Mouse (Mus musculus) cerebellum, adult 9-10 months (tissue): ENCODE data around the gene Gnb1.

Source experiments
- DNase-seq: peaks from one replicate; pipeline ENCODE4 v3.0.0; 2022

The Gnb1 gene

GRCm38 (mm10) chr4:155580420-155580819 is 89.3 kb downstream of the Gnb1 start:
- DNase-seq = peak; percentile 64

DNA sequence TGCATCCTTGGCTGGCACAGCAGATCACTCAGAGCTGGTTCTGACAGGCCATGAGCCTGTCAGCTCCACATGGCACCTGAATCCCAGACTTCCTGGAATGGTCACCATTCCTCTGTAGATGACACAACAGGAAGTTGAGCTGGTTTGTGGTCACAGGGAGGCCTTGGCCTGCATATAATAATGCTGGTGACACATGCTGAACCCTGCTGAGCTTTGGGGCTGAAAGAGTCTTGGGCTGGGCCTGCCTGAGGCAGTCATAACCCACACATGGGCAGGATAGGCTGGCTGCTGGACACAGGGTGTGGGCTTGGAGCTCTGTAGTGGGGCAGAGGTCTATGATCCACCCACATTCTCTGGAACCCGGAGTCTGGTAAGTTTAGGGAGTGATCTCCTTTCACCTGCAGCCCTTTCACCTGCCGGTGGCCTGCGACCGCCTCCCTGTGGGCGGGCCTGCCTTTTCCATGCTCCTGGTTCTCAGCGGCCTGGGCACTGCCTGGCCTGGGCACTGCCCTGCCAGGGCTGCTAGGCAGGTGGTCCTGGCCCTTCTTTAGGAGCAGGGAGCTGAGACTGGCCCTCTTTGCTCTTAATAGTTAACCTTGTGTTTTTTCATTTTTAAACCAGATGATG is 91.2 kb downstream of the Gnb1 start:
- DNase-seq = no peak

DNA sequence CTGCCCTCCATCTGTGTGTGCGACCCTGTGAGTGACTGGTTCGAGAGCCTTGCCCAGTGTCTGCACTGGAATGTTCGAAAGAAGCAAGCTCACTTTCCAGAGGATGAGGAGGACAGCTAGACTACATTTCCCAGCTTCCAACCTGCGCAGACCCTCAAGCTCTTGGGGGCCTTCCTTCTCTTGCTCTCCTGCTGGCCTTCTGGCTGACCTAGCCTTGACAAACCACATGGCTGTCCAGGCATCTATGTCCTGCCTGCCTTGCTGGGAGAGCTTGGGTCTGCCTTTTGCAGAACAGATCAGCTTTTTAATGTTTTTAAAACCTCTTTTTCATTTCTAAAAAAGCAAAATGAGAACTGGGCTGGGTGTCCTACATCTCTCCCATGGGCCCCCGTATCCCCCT is 98.2 kb downstream of the Gnb1 start:
- DNase-seq = no peak

- DNase-seq = no peak
Measured at GRCm38 (mm10) chr4:155591012-155591719, 100.0 kb downstream of the Gnb1 start.

- no peak for DNase-seq
Measured at GRCm38 (mm10) chr4:155593780-155594179, 102.6 kb downstream of the Gnb1 start.

GRCm38 (mm10) chr4:155595777-155596176 is 104.6 kb downstream of the Gnb1 start:
- no peak for DNase-seq

DNA sequence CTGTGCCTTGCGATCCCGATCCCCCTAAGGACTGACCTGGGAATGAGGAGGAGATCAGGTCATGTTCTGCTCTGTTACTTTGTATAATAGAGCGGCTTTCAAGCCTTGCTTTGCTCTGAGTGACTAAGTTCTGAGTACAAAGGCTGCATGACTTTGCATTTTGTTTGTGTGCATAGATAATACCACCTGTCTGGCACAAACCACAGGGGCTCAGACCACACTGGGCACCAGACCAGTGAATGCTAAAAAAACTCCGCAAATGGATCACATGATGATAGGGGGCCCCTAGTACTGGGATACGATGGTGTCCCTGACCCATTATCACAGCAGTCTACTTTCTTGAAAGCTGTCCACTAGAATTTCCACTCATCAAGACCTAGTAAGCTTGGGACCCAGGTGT is 105.4 kb downstream of the Gnb1 start:
- no peak for DNase-seq

DNA sequence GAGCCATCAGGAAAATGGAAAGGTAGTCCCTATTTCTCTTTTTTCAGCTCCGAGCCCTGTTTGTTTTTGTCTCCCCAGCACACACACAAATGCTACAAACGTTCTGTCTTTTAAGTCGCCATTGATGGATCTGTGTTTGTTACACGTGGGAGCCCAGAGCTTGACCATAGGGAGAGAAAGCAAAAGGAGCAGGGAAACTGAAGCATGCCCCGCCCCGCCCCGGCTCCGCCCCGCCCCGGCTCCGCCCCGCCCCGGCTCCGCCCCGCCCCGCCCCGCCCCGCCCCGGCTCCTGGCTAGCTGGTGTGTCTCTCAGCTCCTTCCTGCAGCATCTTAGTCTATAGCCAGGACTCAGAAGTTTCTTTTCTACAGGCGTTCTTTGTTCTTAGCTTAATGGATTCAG is 107.4 kb downstream of the Gnb1 start:
- no peak for DNase-seq

DNA sequence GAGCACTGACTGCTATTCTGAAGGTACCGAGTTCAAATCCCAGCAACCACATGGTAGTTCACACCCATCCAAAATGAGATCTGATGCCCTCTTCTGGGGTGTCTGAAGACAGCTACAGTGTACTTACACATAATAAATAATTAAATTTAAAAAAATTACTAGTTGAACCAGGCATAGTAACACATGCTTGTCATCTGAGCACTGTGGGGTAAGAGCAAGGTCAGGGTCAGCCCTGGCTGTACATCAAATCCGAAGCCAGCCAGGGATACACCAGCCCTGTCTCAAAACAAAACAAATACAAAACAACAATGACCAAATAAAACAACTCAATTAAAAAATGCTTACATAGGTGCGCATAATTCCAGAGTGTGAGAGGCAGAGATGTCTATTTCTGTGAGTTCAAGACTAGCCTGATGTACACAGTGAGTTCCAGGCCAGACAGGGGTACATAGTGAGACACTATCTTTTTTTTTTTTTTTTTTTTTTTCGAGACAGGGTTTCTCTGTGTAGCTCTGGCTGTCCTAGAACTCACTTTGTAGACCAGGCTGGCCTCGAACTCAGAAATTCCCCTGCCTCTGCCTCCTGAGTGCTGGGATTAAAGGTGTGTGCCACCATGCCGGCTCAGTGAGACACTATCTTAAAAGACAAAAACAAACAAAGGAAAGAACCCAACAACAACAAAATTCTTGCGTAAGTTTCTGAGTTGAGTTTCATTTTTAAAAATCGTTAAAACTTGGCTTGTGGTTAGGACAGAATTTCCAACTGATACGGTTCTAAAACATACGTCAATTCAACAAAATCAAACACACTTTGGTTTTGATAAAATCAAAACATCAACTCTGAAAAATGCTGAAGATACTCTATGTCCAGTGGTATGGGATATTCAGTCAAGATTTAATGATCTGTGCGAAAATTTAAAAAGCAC is 109.0 kb downstream of the Gnb1 start:
- DNase-seq = peak; percentile 39

DNA sequence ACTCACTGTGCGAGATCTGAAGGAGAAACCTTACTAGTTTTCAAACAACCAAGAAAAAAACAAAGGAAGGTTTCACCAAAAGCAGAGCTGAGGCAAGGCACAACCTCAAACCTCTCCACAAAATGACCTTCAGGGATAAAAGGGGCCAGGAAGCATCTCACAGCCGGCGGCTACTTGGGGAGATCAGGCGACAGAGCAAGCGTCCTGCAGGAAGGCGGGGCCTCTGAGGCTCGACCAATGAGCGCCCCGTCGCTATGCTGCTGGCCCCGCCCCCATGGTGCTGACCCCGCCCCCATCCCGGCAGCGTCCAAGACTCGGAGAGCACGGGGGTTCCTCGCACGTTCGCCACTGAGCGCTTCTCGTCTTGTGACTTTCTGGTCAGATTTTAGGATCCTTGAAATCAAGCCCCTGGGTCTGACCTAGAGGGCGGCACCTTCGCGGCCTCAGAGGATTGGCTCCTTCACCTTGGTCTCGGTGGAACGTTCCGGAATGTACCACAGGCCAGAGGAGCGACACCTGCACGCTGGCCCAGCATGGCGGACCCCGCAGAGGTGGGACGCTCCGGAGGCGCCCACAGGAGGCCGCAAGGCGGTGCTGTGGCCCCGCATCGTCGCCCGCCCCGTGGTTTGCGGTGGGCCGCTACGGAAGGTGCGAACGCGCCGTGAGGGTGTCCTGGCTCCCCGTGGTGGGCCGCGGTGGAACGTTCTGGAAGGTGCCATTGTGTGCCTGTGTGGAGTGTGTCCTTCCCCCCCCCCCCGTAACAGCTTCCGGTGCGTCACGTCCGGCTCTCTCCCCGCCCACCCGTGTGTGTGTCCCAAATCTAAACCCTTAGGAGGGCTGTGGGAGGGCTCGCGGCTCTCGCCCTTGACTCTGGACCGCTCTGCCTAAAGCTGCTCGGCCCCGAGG is 110.2 kb downstream of the Gnb1 start, which contains the start of gene Slc35e2:
TSS of gene Slc35e2 (plus strand) at position 326 of the 906 bp plus-strand sequence.
- peak; percentile 96 for DNase-seq

DNA sequence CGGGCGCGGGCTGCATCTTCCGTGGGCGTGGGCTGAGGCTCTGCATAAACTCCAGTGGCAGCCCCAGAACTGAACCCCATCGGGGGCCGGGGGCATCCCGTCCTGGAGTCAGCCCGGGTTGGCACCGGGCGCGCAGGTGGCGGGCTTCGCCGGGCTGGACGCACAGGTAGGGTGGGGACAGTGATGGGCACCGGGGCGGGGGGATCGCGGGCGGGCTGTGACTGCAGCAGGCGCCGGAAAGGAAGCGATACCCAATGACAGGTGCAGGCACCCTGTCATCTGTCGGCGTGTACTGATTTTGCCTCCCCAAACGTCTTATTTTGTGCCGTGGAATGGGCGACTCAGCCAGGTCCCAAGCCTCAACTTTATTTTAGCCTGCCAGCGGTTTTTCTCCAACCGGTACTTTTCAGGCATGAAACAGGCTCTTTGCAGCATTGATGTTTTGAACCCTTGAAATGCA is 110.9 kb downstream of the Gnb1 start:
- no peak for DNase-seq

GRCm38 (mm10) chr4:155602753-155603152 is 111.6 kb downstream of the Gnb1 start:
- peak; percentile 30 for DNase-seq

GRCm38 (mm10) chr4:155603801-155604200 is 112.6 kb downstream of the Gnb1 start:
- DNase-seq = no peak

GRCm38 (mm10) chr4:155605132-155605531 is 114.0 kb downstream of the Gnb1 start:
- DNase-seq = no peak

DNA sequence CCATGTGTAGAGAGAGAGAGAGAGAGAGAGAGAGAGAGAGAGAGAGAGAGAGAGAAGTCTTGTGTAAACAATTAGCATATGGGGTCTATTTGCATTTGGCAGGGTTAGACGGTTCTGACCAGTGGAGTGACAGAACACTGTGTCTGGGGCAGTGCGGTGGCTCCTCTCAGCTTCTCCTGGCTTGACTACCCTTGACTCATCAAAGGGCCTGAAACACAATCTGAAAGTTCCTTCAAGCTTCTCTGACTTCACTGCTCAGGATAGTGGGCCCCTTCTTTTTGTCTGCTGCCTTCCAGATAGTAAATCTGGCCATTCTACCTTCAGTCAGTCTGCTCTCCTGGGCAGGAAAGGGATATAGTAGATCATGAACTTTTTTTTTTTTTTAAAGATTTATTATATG is 115.7 kb downstream of the Gnb1 start:
- DNase-seq = no peak
